Mouse (Mus musculus) thymus, adult 2 months (tissue): ENCODE data around the gene Ucp1. TPM values are rescaled to one million over a fixed set of nuclear protein-coding genes. Genes with fewer than 3 reads are reported as not detected.

Source experiments
- DNase-seq: peaks from one replicate; pipeline ENCODE4 v3.0.0; 2021
- H3K27ac ChIP-seq: fragments of 200-500 bp; 2 replicates; pipeline ENCODE4 v1.5.1; 2012; ENCODE audit warnings: low read length, control low read depth; ENCODE audit not compliant: control insufficient read depth, insufficient read depth
- H3K27me3 ChIP-seq: fragments of 200-500 bp; 2 replicates; pipeline ENCODE4 v1.6.1; 2012; ENCODE audit warnings: mild to moderate bottlenecking, low read length, moderate library complexity, mixed read lengths; ENCODE audit not compliant: control insufficient read depth, insufficient read depth
- H3K36me3 ChIP-seq: fragments of 200-500 bp; 2 replicates; pipeline ENCODE4 v1.6.1; 2012; ENCODE audit warnings: mild to moderate bottlenecking, low read length, moderate library complexity; ENCODE audit not compliant: control insufficient read depth, insufficient read depth
- H3K4me1 ChIP-seq: fragments of 200-500 bp; replicated peaks from 2 replicates; pipeline ENCODE4 v1.6.1; 2012; ENCODE audit warnings: low read length; ENCODE audit not compliant: control insufficient read depth, insufficient read depth
- H3K4me3 ChIP-seq: fragments of 200-500 bp; 2 replicates; pipeline ENCODE4 v1.5.1; 2012; ENCODE audit warnings: mild to moderate bottlenecking, low read length, control low read depth, moderate library complexity; ENCODE audit not compliant: control insufficient read depth, insufficient read depth
- CTCF ChIP-seq: fragments of 200-500 bp; IDR thresholded peaks from 2 replicates; pipeline ENCODE4 v1.5.1; 2012; ENCODE audit warnings: mild to moderate bottlenecking, control low read depth, low read length, moderate library complexity, borderline replicate concordance; ENCODE audit not compliant: control insufficient read depth, poor library complexity, insufficient read depth; ENCODE audit errors: extremely low read depth
- POLR2A ChIP-seq: fragments of 200-500 bp; IDR thresholded peaks from 2 replicates; pipeline ENCODE4 v1.6.1; 2012; ENCODE audit warnings: mild to moderate bottlenecking, low read length, control low read depth, moderate library complexity; ENCODE audit not compliant: control insufficient read depth, poor library complexity, insufficient read depth; ENCODE audit errors: extremely low read depth
- WGBS: fragments of 180-500 bp; shearing (Covaris S2); methylation state at CpG from one replicate; pipeline ENCODE4 v1.1.7; 2018; 5-methylcytosine and 5-hydroxymethylcytosine counted together
- polyA plus RNA-seq: library from polyadenylated mRNA; depleted of rRNA; stranded (reverse); fragments of >200 nt; gene quantifications from 2 replicates; pipeline ENCODE4 v1.2.3, GENCODE M21; 2012

Gene Ucp1
- polyA plus RNA-seq, 1 experiment = 157 TPM

- TF ChIP-seq POLR2A (no peak), CTCF (no peak)
- no peaks in the 10 kb centered on the region for H3K4me1 ChIP-seq
- H3K27ac ChIP-seq = no peak overlapping the region
- H3K4me3 ChIP-seq = no peak overlapping the region
- 70% methylated on average over 16 of the region's 16 CpGs for WGBS
- H3K36me3 ChIP-seq = no peaks in the 10 kb centered on the region
- peak; percentile 59 for DNase-seq
- no peaks in the 10 kb centered on the region for H3K27me3 ChIP-seq
Measured at GRCm38 (mm10) chr8:83260418-83261215, 29.5 kb upstream of the Ucp1 start.

GRCm38 (mm10) chr8:83271172-83271571 lies 19.0 kb upstream of the Ucp1 start:
- no peak for DNase-seq
- Histone ChIP-seq H3K27ac (no peak overlapping the region), H3K4me1 (peaks cover 5% of the 10 kb centered on the region; the same call in 1 of the 2 replicates), H3K27me3 (no peaks in the 10 kb centered on the region), H3K36me3 (no peaks in the 10 kb centered on the region), H3K4me3 (no peak overlapping the region)
- 98% methylated on average over 14 of the region's 14 CpGs for WGBS
- no peak for TF ChIP-seq CTCF
- no peak for TF ChIP-seq POLR2A

GRCm38 (mm10) chr8:83272464-83272863 lies 17.7 kb upstream of the Ucp1 start:
- TF ChIP-seq CTCF (no peak), POLR2A (no peak)
- Histone ChIP-seq H3K4me1 (peaks cover 5% of the 10 kb centered on the region; the same call in 1 of the 2 replicates), H3K36me3 (no peaks in the 10 kb centered on the region), H3K27ac (no peak overlapping the region), H3K4me3 (no peak overlapping the region), H3K27me3 (no peaks in the 10 kb centered on the region)
- DNase-seq = no peak
- 94% methylated on average over 10 of the region's 10 CpGs for WGBS

- Histone ChIP-seq H3K4me3 (peak overlapping the region; percentile 27; the same call in 1 of the 2 replicates), H3K36me3 (no peaks in the 10 kb centered on the region), H3K27ac (no peak overlapping the region), H3K4me1 (peaks cover 5% of the 10 kb centered on the region; the same call in 1 of the 2 replicates), H3K27me3 (no peaks in the 10 kb centered on the region)
- WGBS = 51% methylated on average over 11 of the region's 11 CpGs
- DNase-seq = no peak
- no peak for TF ChIP-seq POLR2A
- TF ChIP-seq CTCF = no peak
Measured at GRCm38 (mm10) chr8:83274470-83274869, 15.7 kb upstream of the Ucp1 start.

GRCm38 (mm10) chr8:83278431-83278830 lies 11.7 kb upstream of the Ucp1 start:
- no peak for TF ChIP-seq POLR2A
- TF ChIP-seq CTCF = no peak
- H3K4me3 ChIP-seq = no peak overlapping the region
- DNase-seq = no peak
- H3K36me3 ChIP-seq = no peaks in the 10 kb centered on the region
- no peaks in the 10 kb centered on the region for H3K27me3 ChIP-seq
- H3K27ac ChIP-seq = no peak overlapping the region
- H3K4me1 ChIP-seq = peaks cover 5% of the 10 kb centered on the region; the same call in 1 of the 2 replicates
- WGBS = 93% methylated on average over 6 of the region's 6 CpGs

- no peak overlapping the region for H3K4me3 ChIP-seq
- DNase-seq = no peak
- no peaks in the 10 kb centered on the region for H3K4me1 ChIP-seq
- 86% methylated on average over 8 of the region's 8 CpGs for WGBS
- H3K36me3 ChIP-seq = no peaks in the 10 kb centered on the region
- TF ChIP-seq POLR2A = no peak
- no peak for TF ChIP-seq CTCF
- H3K27me3 ChIP-seq = peaks cover 9% of the 10 kb centered on the region; the same call in 1 of the 2 replicates
- no peak overlapping the region for H3K27ac ChIP-seq
Measured at GRCm38 (mm10) chr8:83285391-83285790, 4.8 kb upstream of the Ucp1 start.

- Histone ChIP-seq H3K27ac (no peak overlapping the region), H3K4me3 (no peak overlapping the region), H3K4me1 (no peaks in the 10 kb centered on the region), H3K27me3 (no peaks in the 10 kb centered on the region), H3K36me3 (no peaks in the 10 kb centered on the region)
- 35% methylated on average over 4 of the region's 4 CpGs for WGBS
- DNase-seq = no peak
- no peak for TF ChIP-seq POLR2A
- no peak for TF ChIP-seq CTCF
Measured at GRCm38 (mm10) chr8:83297375-83297774, 7.2 kb downstream of the Ucp1 start.
